Mouse (Mus musculus) hindlimb bud, embryonic 11.5 days (tissue): Measurements from ENCODE around the gene Pqlc2.

Source experiments
- DNase-seq: peaks from one replicate; pipeline ENCODE4 v3.0.0-alpha.2; 2012; ENCODE audit warnings: low read depth, low spot score; ENCODE audit errors: extremely low spot score

Pqlc2 gene

DNA sequence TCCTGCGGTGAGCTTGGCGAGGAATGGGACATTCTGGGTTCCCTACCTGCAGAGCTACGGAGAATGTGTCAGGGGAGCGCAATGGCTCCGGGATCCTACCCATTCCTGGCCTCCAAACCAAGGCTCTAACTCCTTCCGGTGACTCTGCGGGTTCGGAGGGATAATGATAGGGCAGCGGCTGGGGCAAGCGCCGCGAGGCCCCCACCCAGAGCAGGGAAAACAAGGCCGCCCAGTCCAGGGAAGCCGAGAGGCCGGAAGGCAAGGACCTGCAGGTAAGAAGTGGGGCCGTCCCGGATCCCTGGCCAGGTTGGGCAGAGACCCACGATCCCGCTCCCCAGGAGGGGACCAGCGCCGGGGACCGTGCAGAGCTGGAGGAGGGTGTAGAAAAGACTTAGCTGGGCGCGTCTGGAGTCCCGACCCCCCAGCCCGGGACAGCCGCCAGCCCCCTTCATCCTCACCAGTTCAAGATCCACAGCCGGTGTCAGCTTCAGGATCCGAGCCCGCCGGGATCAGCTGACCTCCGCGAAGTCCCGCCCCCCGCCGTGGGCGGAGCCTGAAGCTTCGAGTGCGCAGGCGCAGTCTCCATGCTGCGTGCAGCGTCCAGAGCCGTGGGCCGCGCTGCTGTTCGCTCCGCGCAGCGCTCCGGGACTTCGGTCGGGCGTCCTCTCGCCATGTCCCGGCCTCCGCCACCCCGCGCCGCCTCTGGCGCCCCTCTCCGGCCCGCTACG lies at the start of gene Pqlc2, which contains the start of gene Akr7a5:
TSS of gene Pqlc2 (minus strand) at position 538 of the 728 bp plus-strand sequence.
TSS of gene Akr7a5 (plus strand) at position 574 of the 728 bp plus-strand sequence.
- peak; percentile 77 for DNase-seq

DNA sequence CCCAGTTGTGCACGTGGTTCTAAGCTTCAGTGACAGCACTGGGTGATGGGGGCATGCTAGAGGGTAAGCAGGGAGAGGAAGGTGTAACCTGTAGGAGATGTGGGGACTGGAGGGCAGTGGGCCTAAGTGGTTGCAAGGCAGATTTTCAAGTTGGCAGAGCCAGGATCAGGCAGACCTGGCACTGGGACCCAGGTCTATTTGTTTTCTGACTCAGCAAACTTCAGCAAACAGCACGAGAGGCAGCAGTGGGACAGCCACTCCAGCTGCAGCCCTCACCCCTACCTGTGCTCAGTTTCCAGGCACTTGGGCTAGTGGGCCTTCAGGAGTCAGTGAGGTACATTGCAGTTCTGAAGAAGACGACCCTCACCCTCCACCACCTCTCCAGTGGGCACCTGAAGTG lies 46.7 kb upstream of the Pqlc2 start:
- DNase-seq: no peak

DNA sequence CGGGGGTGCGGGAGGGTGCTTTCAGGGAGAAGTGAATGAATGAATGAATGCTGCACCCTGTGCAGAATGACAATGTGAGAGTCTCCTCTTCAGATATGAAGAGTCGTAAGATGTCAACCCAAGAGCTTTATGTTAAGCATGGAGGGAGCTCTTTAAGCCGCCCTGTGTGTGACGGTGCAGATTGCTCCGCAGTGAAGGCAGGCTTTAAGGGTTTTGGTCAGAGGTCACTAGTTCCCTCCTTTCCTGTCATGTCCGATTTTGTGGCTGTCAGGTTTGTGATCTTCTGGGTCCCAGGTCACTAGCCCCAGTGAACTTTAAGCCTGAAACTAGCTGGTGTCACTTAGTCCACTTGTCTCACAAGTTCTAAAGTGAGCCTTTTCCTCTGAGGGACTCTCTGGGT lies 42.3 kb upstream of the Pqlc2 start:
- DNase-seq: no peak

DNA sequence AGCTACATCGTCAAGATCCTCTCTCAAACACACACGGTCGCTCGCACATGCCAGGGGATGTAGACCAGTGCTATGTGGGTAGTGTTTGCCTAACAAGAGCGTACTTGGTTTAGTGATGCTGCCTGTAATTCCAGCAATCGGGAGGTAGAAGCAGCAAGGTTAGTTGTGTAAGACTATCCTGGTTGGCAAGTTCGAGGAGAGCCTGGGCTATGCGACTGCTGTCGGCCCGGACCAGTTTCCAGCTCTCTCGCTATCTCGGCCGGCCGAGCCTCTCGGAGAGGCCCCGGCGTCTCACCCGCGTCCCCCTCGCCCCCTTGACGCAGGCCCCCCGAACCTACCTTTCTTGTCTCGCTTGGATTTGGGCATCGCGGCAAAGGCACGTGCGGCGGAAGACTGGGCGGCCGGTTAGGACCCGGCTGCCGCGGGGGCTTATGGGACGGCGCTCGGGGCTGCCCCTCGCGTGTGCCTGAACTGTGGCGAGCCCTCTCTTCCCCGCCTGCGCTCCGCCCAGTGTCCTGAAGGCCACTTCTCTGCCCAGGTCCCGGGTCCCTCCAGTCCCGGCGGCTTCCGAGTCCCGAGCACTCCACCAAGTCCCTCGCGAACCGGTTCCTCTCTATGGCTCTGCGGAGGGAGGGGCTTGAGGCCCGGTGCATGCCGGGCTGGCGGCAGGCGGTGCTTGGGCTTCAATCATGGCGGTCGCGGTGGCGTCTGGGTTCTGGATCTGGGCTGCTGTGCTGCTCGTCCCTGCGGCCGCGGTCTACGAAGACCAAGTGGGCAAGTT lies 41.6 kb upstream of the Pqlc2 start, which contains the start of the genes Mrto4, Emc1 and Ubr4:
TSS of gene Mrto4 (minus strand) at position 646 of the 781 bp plus-strand sequence.
TSS of gene Emc1 (plus strand) at position 657 of the 781 bp plus-strand sequence.
TSS of gene Ubr4 (plus strand) at position 679 of the 781 bp plus-strand sequence.
- no peak for DNase-seq

DNA sequence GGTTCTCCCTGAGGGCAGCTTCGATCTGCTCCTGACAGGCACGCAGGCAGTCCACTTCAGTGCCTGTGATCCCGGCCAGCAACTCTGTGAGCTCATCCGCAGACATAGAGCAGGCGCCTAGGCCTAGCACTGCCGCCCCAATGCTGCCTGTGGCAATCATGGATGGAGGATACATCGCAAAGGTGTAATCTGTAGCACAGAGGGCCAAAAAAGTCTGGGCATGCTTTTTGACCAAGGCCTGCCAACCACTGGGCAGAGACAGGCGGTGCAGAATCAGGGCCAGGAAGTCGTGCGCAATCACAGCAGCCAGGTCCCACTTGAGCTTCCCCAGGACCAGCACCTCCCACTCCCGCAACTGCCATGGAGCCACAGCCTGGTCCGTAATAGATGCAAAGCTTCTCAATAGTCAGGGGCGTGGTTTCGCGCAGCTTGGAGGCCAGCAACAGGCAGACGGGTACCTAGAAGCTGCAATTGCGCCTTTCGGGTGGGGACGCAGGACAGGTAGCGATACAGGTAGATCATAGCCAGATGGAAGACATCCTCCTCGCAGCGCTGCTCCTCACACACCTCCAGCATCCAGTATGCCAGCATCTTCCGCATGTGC lies 35.0 kb upstream of the Pqlc2 start:
- DNase-seq: no peak

DNA sequence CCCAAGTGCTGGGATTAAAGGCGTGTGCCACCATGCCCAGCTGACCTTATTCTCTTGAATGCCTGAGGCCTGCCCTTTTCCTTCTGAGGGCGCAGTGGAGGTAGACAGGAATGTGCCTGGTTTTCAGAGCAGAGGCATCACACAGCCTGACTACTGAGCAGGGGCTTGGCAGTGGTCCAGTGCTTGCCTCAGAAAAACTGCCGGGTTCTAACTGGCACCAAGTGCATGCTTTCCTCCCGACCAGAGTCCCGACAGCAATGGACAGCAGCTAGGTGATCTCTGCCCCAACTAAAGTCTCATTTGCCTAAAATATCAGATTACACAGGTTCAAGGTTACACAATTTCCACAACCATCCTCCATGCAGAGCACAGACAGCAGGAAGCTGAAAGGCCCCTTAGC lies 33.2 kb upstream of the Pqlc2 start:
- DNase-seq: no peak

DNA sequence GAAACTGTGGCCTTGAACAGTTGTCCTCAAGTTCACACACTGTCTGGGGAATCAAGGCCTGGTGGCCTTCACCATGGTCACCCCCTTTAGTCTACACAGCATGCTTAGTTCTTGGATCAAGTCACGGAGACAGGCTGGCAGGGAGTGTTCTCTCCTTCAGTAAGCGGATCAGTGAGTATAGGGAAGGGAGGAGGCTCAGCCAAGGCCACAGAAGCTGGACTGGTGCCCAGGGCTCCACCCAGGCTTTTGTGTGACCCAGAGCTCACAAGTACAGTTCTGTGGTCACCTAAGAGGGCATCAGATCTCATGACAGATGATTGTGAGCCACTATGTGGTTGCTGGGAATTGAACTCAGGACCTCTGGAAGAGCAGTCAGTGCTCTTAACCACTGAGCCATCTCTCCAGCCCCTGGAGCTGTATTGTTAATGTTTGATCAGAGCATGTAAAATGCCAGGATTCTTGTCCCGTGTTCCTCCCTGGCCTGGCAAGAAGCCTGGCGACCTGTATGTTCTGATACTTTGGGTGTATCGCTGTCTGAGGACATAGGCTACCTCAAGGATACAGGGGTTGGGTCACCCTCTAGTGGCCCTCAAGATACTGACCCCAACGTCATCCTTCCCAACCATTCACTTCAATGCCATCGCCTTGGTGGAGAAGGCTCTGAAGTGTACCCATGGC lies 31.2 kb upstream of the Pqlc2 start:
- DNase-seq: no peak

GRCm38 (mm10) chr4:139340835-139341234 lies 30.3 kb upstream of the Pqlc2 start:
- DNase-seq: no peak

GRCm38 (mm10) chr4:139338145-139338544 lies 27.6 kb upstream of the Pqlc2 start:
- DNase-seq: no peak

GRCm38 (mm10) chr4:139336822-139337483 lies 26.4 kb upstream of the Pqlc2 start:
- DNase-seq: peak; percentile 69

- DNase-seq: no peak
These were observed 25.0 kb upstream of the Pqlc2 start for GRCm38 (mm10) chr4:139335507-139335906.

DNA sequence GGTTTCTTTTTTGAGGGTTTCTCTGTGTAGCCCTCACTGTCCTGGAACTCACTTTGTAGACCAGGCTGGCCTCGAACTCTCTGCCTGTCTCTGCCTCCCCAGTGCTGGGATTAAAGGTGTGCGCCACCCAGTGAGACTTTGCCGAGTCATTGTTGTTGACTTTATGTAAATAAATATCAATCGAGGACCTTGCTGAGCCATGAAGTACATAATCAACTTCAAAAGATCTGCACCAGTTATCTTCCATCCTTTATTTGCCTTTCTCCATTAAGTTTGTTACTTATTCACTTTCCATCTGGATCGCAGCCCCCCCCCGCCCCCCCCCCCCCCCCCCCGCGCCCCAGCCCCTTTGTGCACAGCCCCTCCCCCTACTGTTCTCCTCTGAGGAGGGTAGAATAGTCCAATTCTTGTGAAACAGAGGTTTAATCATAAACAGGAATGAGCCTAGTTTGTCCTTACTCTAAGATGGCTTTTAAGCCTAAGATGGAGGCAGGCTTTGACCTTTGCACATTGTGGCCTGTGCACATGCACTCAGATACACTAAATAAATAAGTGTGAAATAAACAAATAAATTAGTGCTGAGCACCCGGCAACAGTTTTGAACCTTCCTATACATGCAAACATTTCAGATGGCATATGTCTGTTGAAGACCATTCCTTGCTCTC lies 24.3 kb upstream of the Pqlc2 start:
- DNase-seq: no peak

DNA sequence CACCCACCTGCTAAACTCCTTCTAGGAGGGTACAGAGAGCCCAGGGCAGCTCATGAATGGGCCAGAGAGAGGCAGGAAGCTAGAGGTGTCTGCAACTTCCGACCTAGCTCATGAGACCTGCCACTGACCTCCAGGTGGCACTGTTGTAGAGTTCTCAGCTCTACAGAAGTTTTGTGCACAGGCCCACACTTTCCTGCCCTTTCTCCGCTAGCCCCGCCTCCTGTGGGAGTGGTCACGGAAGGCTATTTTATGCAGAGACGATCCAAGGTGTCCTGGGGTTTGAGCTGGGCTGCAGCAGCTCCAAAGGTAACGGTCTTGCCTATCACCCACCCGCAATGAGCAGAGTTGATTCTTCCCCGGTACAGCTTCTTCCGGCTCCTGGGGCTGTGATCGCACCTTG lies 20.1 kb upstream of the Pqlc2 start:
- DNase-seq: peak; percentile 66

DNA sequence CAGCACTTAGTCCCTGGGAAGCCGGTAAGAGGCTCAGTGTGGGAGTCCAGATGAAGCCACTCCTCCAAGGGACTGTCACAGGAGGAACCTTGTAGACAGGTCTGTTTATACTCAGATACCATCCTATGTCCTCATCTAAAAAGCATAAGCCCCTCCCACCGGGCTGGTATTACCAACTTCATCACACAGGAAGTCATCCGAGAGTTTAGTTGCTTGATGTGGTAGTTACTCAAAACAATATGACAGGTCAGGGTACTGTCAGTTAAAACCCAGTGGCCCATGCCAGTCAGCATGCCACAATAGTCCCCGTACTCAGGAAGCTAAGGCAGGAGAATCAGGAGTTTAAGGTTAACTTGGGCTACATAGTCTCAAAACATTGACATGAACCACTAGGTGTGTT lies 9.2 kb upstream of the Pqlc2 start:
- no peak for DNase-seq

- no peak for DNase-seq
These were observed 7.9 kb upstream of the Pqlc2 start for GRCm38 (mm10) chr4:139318449-139318848.

- no peak for DNase-seq
These were observed 2.1 kb upstream of the Pqlc2 start for GRCm38 (mm10) chr4:139312632-139313031.

GRCm38 (mm10) chr4:139311707-139312106 lies 1.2 kb upstream of the Pqlc2 start:
- DNase-seq: no peak

DNA sequence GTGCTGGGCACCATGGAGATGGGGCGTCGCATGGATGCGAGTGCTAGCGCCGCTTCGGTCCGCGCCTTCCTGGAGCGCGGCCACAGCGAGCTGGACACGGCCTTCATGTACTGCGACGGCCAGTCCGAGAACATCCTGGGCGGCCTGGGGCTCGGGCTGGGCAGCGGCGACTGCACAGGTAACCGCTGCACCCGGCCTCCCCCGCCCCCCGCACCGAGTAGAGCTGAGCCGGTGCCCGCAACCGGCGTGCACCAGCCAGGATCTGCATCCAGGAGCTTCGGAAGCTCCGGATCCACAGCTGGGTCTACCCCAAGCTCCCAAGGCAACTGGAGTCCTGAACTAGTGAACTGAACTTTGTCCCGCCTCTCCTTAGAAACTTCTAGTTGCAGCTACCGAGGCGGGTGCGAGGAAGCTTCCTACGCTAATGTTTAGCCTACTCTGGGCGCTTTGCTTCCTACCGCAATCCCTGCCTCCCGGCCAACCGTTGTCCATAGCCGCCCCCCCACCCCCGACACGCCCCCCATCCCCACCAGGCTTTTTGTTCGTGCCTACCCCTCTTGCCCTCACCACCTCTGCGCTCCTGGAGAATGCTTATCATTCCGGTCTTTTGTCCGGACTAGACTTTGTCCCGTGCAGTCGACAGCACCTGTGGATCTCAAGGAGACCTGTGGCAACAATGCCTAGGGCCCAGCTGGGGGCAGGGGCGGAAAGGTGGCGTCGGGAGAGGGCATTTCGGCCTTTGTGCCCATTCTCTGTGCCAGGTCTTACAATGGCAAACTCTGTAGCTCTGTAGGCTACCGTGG lies 592 bp upstream of the Pqlc2 start:
- no peak for DNase-seq

- no peak for DNase-seq
These were observed 857 bp downstream of the Pqlc2 start for GRCm38 (mm10) chr4:139309651-139310050.
